Mouse (Mus musculus) megakaryocyte, embryonic 14.5 days (primary cell): ENCODE data around the gene Rfc5. TPM values are rescaled to one million over a fixed set of nuclear protein-coding genes. Genes with fewer than 3 reads are reported as not detected.

Experiments
- H3K27me3 ChIP-seq: replicated peaks from 2 replicates; pipeline ENCODE3; 2012; ENCODE audit warnings: inconsistent platforms
- H3K36me3 ChIP-seq: replicated peaks from 2 replicates; pipeline ENCODE3; 2012; ENCODE audit warnings: low read length, inconsistent platforms, mixed read lengths
- H3K4me1 ChIP-seq: 2 replicates; pipeline ENCODE4 v1.6.1; 2012; ENCODE audit warnings: inconsistent platforms
- H3K4me3 ChIP-seq: replicated peaks from 2 replicates; pipeline ENCODE3; 2012; ENCODE audit warnings: moderate library complexity, mild to moderate bottlenecking, inconsistent platforms
- H3K9me3 ChIP-seq: 2 replicates; pipeline ENCODE4 v1.6.1; 2012; ENCODE audit warnings: inconsistent platforms
- FLI1 ChIP-seq: IDR thresholded peaks from 2 replicates; pipeline ENCODE4 v1.6.1; 2012; ENCODE audit warnings: low read length, inconsistent platforms, mixed read lengths
- GATA1 ChIP-seq: IDR thresholded peaks from 3 replicates; pipeline ENCODE4 v1.6.1; 2012; ENCODE audit warnings: mixed read lengths, low read length, inconsistent platforms, borderline replicate concordance
- polyA plus RNA-seq: library from polyadenylated mRNA; stranded (reverse); fragments of >175 nt; gene quantifications from 2 replicates; pipeline ENCODE4 v1.2.3, GENCODE M21; 2012; ENCODE audit warnings: low replicate concordance; ENCODE audit not compliant: insufficient read depth

The Rfc5 gene
- polyA plus RNA-seq, 1 experiment, result 23.5 TPM

- Histone ChIP-seq H3K36me3 (peaks cover 92% of the 10 kb centered on the region), H3K27me3 (no peaks in the 10 kb centered on the region), H3K4me1 (peaks cover 15% of the 10 kb centered on the region), H3K4me3 (no peak overlapping the region), H3K9me3 (no peaks in the 10 kb centered on the region)
- TF ChIP-seq FLI1 (no peak), GATA1 (no peak)
Observed at GRCm38 (mm10) chr5:117376331-117376761, 12.5 kb downstream of the Rfc5 start.

- Histone ChIP-seq H3K4me3 (peak overlapping the region; percentile 74), H3K9me3 (no peaks in the 10 kb centered on the region), H3K27me3 (no peaks in the 10 kb centered on the region), H3K36me3 (peaks cover 92% of the 10 kb centered on the region), H3K4me1 (peaks cover 6% of the 10 kb centered on the region; the same call in 1 of the 2 replicates)
- TF ChIP-seq GATA1, result no peak; the same call in 2 of the 3 replicates
- TF ChIP-seq FLI1, result no peak
Observed at GRCm38 (mm10) chr5:117374372-117375049, 14.3 kb downstream of the Rfc5 start.

- H3K27me3 ChIP-seq, result no peaks in the 10 kb centered on the region
- peak overlapping the region; percentile 25 for H3K4me3 ChIP-seq
- no peaks in the 10 kb centered on the region for H3K9me3 ChIP-seq
- TF ChIP-seq FLI1 (no peak), GATA1 (no peak)
- peaks cover 92% of the 10 kb centered on the region for H3K36me3 ChIP-seq
- peaks cover 6% of the 10 kb centered on the region; the same call in 1 of the 2 replicates for H3K4me1 ChIP-seq
Observed at GRCm38 (mm10) chr5:117373418-117373817, 15.4 kb downstream of the Rfc5 start.

DNA sequence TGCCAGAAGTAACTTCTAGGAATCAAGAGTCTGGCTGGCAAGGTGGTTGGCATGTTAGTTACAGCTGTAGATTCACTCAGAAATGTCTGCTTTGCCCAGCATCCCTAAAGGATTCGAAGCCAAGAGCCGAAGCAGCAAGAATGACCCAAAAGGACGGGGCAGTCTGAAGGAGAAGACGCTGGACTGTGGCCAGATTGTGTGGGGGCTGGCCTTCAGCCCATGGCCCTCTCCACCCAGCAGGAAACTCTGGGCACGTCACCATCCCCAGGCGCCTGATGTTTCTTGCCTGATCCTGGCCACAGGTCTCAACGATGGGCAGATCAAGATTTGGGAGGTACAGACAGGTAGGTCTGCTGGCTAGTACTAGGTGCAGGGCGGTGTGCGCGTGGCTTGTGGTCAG, 18.3 kb downstream of the Rfc5 start:
- TF ChIP-seq FLI1, result no peak
- TF ChIP-seq GATA1, result no peak
- peaks cover 96% of the 10 kb centered on the region for H3K36me3 ChIP-seq
- no peak overlapping the region for H3K4me3 ChIP-seq
- H3K4me1 ChIP-seq, result peaks cover 6% of the 10 kb centered on the region; the same call in 1 of the 2 replicates
- H3K27me3 ChIP-seq, result no peaks in the 10 kb centered on the region
- H3K9me3 ChIP-seq, result no peaks in the 10 kb centered on the region

GRCm38 (mm10) chr5:117367206-117367605, 21.6 kb downstream of the Rfc5 start:
- Histone ChIP-seq H3K4me1 (peaks cover 12% of the 10 kb centered on the region), H3K4me3 (no peak overlapping the region), H3K9me3 (no peaks in the 10 kb centered on the region), H3K27me3 (no peaks in the 10 kb centered on the region), H3K36me3 (peaks cover 89% of the 10 kb centered on the region)
- TF ChIP-seq FLI1 (no peak), GATA1 (no peak)

GRCm38 (mm10) chr5:117365904-117366561, 22.8 kb downstream of the Rfc5 start:
- TF ChIP-seq GATA1, result no peak
- TF ChIP-seq FLI1, result no peak
- Histone ChIP-seq H3K27me3 (no peaks in the 10 kb centered on the region), H3K9me3 (no peaks in the 10 kb centered on the region), H3K4me1 (peaks cover 24% of the 10 kb centered on the region), H3K4me3 (no peak overlapping the region), H3K36me3 (peaks cover 77% of the 10 kb centered on the region)

DNA sequence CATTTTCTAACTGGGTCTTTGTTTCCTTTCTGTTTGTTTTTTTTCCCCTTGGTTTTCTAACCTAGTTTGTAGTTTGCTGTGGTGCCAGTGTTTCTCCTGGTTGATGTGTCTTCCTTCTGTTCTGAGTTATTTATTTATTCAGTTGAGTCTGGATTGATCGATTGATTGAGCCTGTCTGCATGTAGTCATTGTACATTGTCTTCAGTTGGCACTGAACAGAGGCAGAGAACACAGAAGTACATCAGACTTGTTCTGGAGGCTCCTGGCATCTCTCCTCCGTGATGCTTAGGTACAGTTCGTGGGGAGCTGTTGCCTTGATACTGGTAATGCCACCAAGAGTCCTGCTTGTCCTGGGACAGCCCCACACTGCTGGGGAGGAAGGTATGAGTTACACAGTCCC, 24.0 kb downstream of the Rfc5 start:
- no peaks in the 10 kb centered on the region for H3K27me3 ChIP-seq
- no peak overlapping the region for H3K4me3 ChIP-seq
- TF ChIP-seq GATA1 (no peak), FLI1 (no peak)
- peaks cover 36% of the 10 kb centered on the region for H3K4me1 ChIP-seq
- H3K36me3 ChIP-seq, result peaks cover 65% of the 10 kb centered on the region
- H3K9me3 ChIP-seq, result no peaks in the 10 kb centered on the region

DNA sequence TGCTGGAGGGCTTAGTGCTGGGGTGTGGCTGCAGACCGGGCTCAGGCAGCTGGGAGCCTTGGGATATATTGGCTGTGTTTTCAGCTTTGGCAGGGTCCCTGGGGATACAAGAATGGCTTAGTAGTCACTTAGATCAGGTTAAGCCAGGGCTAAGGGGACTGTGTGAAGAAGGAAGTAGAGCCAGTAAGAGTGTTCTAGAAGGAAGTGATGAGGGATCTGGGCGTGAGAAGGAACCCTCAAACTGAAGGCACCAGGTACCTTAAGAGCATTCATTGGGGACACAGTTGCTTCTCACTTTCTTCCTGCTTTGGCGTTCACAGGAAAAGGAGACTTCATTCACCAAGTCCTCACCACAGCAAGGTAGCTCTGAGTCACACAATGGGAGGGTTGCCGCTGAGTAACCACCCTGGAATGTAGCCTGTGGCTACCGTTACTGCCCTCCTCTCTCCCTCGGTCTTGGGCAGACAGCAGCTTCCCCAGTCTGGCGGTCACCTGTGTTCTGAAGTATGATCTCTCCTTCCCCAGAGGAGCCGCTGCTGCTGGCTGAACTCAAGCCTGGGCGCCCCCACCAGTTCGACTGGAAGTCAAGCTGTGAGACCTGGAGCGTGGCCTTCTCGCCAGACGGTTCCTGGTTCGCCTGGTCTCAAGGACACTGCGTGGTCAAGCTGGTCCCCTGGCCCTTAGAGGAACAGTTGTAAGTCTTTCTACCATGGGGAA, 25.6 kb downstream of the Rfc5 start:
- H3K4me1 ChIP-seq, result peaks cover 51% of the 10 kb centered on the region
- H3K4me3 ChIP-seq, result peak overlapping the region; percentile 11
- H3K27me3 ChIP-seq, result no peaks in the 10 kb centered on the region
- no peaks in the 10 kb centered on the region for H3K9me3 ChIP-seq
- TF ChIP-seq GATA1 (no peak), FLI1 (no peak)
- peaks cover 49% of the 10 kb centered on the region for H3K36me3 ChIP-seq

DNA sequence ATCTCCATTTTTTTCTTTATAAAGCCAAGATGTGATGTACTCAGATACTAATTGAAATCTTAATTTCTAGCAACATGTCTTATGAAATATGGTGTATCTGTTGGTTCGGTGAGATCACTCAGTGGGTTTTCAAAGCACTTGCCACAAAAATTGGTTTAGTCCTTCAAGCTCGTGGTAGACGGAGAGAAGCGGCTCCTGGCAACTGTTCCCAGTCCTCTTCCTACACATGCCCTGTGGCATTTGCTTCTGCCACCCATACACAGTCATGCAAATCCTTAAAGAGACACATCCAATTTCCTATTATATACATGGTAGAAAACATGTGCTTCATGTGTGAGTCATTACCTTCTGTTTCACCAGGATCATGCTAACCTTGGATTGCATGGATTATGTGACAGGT, 27.3 kb downstream of the Rfc5 start:
- Histone ChIP-seq H3K4me1 (peaks cover 59% of the 10 kb centered on the region), H3K9me3 (no peaks in the 10 kb centered on the region), H3K4me3 (no peak overlapping the region), H3K27me3 (no peaks in the 10 kb centered on the region), H3K36me3 (peaks cover 37% of the 10 kb centered on the region)
- TF ChIP-seq FLI1, result no peak
- no peak for TF ChIP-seq GATA1
